Mouse (Mus musculus): Measurements from ENCODE around the gene Gcnt1.

DNA sequence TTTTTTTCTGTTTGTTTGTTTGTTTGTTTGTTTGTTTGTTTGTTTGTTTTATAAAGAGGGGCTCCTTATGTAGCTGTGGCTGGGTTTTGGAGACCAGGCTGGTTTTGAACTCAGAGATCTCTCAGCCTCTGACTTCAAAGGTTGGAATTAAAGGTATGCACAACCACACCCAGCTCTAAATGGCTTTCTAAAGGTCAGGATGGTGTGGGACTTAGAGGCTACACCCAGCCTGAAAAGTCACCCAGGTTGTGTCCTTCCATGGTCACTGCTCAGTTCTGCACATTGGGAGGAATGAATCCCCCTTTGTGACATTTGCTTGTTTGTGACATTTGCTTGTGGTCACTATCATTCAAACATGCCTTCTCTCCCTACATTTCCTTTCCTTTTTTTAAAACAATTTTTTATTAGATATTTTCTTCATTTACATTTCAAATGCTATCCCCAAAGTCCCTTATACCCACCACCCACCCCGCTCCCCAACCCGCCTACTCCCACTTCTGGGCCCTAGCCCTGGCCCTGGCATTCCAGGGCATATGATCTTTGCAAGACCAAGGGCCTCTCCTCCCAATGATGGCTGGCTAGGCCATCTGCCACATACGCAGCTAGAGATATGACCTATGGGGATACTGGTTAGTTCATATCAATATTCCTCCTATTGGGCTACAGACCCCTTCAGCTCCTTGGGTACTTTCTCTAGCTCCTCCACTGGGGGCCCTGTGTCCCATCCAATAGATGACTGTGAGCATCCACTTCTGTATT lies 25.7 kb downstream of the Gcnt1 start:
- no peak for TF ChIP-seq CTCF (IDR thresholded peaks at IDR 0.05; ENCODE audit: low read depth)
- no peak for TF ChIP-seq EP300 (optimal IDR thresholded peaks at IDR 0.05)

Measured in stomach, postnatal 0 days (tissue).